Mouse (Mus musculus): ENCODE results near the gene Pgp.

Pgp gene

DNA sequence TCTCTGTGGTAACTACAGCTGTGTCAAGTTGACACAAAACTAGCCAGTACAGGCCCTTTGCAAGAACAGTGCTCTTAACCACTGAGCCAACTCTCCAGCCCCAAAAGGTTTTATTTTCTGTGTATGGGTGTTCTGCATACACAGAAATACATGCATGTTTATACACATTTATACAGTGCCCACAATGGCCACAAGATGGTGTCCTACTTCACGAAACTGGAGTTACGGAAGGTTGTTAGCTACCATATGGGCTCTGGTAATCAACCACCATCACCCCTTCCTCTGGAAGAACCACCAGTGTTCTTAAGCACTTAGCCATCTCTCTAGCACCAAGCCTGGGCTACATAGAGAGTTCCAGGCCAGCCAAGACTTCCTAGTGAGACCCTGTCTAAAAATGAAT is 8.6 kb upstream of the Pgp start:
- no peak for DNase-seq (ENCODE audit: low read depth)

DNA sequence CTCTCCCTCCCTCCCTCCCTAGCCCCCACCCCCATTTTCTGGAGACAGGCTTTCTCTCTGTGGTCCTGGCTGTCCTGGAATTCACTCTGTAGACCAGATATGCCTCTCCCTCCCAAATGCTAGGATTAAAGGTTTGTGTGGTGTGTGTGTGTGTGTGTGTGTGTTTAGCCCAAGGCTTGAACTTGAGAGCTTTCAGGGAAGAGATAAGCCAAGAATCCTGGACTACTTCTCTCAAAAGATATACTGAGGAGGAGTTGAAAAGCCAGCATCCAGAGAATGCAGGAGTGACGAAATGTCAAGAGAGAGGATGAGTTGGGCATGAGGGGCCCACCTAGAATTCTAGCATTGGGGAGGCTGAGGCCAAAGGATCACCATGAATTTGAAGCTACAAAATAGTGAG is 7.3 kb upstream of the Pgp start:
- no peak for DNase-seq (ENCODE audit: low read depth)

DNA sequence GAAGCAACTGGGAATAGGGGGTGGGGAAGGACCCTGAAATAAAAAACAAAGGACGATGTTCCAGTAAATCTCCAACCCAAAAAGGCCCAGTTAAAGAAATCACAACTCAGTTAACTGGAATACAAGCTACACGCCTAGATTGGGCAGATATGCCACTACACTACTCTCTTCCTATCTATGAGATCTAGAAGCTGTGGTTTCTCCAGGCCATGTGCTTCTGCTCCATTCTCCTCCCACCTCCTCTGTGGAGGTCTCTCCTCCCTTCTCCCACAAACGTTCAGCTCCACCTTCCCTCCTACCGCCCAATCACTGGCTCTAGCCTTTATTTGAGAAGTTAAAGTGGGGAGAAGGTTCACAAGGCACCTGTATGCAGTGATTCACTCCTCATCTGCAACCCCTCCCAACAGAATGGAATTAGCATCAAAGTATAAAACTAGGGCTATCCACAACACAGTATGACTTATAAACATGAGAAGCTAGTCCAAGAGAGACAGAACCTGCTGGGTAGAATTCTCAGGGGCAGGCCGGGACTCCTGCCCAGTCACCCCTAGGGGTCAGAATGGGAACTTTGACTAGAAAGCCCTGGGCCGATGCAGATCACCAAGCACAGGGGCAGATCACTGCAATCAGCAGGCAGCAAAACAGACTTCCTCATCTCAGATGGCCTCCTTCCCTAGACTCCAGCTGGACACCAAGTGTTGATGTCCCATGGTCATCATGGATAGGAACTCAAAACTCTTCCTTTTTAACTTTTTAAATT is 6.6 kb upstream of the Pgp start:
- DNase-seq (ENCODE audit: low read depth) = no peak

DNA sequence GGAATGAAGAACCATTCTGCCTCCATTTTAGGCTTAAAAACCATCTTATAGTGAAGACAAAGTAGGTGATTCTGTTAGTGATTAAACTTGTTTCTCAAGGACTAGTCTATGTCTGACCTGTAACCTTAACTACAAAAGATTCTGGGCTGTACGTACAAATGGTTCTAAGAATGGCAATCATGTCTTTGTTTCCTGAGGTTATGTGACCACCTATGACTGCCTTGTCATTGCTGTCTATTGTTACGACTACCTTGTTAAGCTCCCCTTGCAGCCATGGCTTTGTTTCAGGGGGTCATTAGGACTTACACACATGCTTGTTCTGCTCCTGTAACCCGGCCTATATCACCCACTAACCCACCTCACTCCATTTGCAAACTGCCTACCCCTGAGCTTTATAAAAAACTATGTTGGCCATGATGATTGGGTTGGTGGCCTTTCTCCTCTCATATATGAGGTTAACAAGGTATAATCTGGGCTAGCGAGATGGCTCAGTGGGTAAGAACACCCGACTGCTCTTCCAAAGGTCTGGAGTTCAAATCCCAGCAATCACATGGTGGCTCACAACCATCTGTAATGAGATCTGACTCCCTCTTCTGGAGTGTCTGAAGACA is 1.5 kb upstream of the Pgp start:
- no peak for DNase-seq (ENCODE audit: low read depth)

DNA sequence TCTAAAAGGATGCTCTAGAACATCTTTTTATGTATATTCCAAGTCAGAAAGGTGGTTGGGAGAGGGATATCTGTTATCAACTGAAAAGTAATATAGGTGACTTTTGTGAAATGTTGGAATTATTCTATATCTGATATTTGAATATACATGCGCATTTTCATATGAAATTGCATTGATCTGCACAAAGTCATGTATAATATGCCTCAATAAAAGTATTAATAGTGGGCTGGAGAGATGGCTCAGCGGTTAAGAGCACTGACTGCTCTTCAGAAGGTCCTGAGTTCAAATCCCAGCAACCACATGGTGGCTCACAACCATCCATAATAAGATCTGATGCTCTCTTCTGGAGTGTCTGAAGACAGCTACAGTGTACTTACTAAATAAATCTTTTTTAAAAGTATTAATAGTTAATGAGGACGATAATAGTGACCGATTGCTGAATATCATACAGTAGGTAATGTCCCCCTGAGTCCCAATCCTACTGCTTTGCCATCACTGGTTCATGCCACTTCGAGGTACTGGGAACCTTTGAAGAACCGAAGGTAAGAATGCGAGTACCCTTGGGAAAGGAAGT is 769 bp upstream of the Pgp start:
- no peak for DNase-seq (ENCODE audit: low read depth)

DNA sequence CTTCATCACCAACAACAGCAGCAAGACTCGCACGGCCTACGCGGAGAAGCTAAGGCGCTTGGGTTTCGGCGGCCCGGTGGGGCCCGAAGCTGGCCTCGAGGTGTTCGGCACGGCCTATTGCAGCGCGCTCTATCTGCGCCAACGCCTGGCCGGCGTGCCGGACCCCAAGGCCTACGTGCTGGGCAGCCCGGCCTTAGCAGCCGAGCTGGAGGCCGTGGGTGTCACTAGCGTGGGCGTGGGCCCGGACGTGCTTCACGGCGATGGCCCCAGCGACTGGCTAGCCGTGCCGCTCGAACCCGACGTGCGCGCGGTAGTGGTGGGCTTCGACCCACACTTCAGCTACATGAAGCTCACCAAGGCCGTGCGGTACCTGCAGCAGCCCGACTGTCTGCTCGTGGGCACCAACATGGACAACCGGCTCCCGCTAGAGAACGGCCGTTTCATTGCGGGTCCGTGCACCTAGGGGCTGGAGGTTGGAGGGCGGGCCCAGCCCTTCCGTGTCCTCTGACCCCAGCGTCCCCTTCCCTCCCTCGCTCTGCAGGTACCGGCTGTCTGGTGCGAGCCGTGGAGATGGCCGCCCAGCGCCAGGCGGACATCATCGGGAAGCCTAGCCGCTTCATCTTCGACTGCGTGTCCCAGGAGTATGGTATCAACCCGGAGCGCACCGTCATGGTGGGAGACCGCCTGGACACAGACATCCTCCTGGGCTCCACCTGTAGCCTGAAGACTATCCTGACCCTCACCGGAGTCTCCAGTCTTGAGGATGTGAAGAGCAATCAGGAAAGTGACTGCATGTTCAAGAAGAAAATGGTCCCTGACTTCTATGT is 722 bp downstream of the Pgp start:
- DNase-seq (ENCODE audit: low read depth) = no peak

DNA sequence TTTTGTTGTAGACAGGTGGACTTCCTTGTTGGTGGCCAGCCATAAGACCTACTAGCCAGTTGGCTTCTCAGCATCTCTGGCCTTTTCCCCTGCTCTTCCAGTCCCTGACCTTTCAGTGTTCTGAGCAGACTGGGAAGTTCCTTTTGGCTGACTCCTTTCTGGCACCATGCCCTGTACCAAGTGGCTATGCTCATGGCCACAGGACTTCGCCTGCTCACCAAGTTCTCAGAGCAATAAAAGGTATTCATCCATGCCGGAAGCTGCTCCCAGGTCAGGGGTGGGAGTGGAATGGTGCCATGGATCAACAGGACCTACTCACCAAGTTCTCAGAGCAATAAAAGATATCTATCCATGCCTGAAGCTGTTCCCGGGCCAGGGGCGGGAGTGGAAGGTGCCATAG is 2.3 kb downstream of the Pgp start:
- no peak for DNase-seq (ENCODE audit: low read depth)

DNA sequence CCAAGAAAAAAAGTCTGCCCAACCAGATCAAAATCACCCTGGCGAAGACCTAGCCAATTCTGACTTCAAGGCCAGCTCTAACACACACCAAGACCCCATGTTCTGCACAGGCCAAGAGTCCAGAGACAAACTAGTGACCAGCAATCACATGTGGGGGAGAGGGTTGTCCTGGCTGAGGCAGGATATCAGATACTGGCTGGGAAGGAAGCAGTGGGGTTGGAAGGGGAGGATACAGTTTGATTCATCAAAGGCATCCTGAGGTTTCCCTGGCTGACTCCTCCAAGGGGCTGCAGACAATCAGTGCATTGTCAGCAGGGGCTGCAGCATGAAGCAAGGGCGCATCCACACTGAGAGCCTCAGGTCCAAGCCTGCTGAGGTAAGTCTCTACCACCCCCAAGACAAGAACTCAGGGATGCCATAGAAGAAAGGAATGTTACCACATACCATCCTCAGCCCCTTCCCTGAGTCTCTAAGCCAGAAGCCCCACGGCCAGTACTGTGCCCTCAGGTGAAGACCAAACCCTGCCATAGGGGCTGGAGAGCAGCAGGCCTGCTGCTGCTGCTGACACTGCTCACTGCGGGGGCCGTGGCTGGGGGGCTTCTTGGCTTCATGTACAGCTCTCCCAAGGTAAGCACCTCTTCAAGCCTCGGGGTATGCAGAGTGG is 3.6 kb downstream of the Pgp start, which contains the start of gene Bricd5:
TSS of gene Bricd5 (plus strand) at position 273 of the 664 bp plus-strand sequence.
- no peak for DNase-seq (ENCODE audit: low read depth)

DNA sequence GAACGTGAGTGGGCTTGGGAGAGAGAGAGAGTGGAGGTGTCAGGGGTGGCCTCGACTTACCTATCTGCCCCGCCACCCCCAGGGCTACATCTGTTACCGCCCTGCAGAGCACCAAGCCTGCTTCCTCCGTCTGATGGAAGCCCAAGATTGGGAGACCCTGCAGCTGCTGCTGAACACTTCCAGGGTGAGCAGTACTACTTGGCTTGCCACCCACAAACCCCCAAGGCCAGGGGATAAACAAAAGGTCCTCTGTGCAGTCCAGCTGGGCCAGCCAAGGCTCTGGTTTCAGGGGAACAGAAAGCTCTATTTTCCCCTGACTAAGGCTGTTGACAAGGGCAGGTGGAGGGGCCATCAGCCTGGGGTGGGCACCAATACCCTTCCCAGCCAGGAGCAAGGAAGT is 4.4 kb downstream of the Pgp start:
- no peak for DNase-seq (ENCODE audit: low read depth)

DNA sequence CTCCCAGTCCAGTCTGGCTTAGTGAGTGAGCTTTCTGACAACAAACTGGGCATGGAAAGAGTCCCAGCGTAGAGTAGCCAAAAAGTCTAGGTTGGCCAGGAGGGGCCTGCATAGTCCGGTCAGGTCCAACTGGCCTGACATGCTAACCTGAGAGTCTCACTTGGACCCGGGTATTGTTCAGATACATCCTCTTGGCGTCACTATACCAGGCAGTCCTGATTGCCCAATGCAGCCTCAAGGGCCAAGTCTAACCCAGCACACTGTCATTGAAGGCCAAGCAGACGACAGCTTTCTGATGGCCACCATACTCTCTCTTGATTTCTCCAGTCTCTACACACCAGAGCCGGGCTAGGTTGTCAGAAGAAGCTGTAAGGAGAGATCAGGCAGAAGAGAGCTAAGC is 5.4 kb downstream of the Pgp start:
- DNase-seq (ENCODE audit: low read depth) = no peak

DNA sequence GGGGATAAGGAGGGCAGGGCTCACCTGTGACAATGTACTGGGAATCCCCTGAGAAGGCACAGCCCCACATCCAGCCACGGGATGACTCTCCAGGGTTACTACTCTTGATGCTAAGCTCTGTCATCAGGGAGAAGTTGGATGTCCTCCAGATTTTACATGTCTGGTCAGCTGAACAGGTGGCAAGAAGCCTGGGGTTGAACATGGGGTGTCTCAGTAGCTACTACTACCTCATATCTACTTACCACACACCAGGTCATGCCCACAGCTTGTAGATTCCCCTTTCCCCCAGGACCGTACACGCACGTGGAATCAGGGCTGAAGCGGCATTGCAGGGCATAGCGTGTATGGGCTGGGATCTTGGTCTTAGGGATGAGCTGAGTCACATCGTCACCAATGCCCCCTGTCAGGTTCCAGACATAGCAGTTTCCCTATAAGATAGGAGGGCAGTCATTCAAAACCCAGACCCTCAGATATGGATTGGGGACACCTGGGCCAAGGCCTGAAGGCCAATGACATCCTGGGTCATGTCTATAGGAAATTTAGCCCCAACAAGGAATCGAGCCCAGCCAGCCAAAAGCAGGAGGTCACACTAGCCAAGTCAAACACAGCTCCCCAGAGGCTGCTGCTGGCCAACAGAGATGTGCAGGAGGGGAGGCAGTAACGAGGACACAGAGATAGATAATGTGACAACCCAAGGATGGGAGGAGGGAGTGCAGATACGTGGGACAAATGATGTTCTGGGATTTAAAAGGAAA is 6.0 kb downstream of the Pgp start:
- DNase-seq (ENCODE audit: low read depth) = no peak

DNA sequence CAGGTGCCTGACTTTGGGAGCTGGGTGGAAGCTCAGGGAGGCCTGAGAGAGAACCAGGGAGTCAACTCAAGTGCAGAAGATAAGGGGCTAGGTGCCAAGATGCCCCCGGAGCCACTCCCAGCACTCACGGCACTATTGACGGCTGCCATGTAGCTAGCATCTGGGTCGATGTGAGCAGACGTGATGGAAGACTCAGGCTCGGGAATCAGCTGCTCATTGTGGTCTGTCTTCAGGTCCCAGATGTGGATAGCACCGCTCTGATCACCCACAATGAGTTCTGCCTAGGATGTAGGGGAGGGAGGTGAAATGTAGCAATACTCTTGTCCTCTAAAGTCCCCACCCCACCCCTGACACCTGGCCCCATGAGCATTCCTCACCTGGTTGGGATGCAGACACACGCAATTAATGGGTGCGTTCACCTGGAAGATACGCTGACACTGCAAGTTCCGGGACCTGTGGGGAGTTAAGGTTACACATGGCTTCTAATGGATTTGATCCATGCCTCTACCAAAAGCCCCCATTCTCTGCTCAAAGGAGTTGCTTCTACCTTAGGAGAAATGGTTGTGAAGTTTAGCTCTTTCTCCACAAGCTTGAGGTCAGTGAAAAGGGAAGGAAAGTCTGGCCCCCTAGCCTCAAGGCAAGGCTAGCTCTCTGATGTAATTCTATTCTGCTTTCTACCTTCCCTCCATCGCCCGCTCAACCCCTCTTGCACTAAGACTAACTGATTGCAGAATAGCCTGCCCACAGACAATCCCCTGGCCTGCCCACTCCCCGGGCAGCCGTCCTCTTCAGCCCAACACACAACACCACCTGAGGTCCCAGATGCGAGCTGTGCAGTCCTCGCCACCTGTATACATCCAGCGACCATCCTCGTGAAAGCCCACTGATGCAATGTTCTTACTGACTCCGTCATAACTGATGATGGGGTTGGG is 7.1 kb downstream of the Pgp start:
- DNase-seq (ENCODE audit: low read depth) = no peak

DNA sequence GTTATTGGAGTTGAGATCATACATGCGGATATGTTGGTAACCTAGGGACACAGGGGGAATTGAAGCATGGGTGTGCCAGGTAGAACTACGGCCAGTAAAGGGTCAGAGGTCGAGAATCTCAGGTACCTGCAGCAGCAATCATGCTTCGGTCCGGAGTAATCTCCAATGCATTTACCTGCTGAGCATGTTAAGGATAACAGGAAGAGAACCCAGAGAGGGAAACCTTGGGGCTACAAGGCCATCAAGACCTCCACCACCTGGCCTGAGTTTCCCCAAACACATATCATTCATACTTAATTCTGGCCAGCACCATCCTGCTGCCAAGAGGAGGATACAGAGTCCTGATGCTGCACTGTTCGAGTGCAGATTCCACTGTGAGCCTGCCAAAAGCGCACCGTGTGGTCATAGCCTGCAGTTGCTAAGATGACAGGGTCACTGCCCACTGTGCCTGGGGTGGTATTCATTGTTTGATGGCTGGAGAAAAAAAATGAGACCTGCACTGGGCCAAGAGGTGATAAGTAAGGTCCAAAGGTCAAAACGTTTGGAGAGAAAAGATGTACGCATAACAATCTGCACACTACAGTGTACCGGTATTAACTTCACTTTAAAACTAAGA is 7.9 kb downstream of the Pgp start:
- no peak for DNase-seq (ENCODE audit: low read depth)

DNA sequence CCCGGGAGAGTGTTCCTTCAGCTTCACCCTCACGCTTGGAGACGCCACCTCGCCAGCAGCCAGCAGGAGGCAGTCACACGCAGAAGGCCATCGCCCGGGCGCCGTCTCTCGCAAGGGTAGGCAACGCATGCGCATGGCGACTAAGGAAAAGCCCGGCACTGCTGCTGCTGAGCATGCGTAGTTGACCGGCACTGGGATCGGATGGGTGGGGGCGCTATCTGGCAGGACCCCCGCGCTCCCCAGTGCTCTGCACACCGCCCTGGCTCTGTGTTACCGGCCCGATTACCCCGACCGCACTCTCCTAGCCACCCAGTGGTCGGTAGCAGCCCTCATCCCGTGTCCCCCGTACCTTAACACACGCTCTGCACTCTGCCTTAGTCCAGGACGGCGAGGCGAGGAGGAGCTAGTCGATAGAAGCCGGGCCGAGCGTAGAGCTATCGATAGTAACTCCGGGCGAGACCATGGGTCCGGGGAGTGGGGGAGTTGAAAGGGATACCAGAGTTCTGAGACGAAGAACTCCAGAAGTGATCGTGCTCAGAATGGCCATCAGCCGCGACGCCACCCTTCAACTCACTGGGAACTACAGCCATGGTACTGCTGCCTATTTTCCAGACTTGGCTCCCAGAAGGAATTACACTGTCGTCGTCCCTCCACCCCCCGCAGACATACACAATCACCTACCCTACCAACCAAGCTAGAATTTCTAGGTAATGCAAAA is 8.6 kb downstream of the Pgp start, which contains the start of gene Mlst8:
TSS of gene Mlst8 (minus strand) at position 416 of the 718 bp plus-strand sequence.
- peak; percentile 85 for DNase-seq (ENCODE audit: low read depth)

DNA sequence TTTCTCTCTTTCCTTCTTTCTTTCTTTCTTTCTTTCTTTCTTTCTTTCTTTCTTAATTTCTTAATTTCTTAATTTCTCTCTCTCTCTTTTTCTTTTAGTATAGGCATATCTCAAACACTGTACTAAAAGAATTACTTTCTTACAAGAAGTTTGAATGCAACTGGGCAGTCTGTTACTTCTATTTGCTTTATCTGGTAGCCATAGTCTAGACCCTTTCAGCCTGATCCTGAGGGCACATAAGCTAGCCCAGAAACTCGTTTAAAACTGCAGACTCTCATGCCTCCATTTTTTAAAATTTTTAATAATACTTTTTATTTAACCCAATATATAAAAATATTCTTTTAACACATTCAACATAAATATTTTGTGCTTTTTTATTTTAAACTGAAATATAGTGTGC is 9.2 kb downstream of the Pgp start:
- no peak for DNase-seq (ENCODE audit: low read depth)

DNA sequence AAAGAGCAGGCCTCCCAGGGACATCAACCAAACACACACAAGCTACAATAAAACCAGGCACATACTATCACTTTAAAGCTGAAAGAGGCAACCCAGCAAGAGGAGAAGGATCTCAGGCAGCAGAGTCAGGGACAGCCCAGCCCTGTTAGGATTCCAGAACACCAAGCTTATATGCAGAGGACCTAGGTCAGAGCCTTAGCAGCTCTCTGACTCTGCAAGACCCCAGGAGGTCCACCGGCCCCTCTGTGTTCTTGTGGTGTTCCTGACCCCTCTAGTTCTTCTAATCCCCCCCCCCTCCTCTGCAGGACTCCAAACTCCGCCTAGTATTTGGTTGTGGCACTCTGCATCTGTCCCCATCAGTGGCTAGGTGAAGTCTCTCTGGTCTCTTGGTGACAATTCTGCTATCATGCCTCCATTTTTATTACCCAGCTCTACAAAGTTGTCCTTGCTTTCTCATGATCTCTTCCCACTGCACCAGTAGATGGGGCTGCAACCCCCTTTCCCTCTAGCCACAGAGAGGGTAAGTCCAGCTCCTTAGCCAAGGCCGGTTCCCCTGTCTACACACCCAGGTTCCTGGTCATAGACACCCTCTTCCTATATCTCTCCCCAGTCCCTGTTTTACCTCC is 10.1 kb downstream of the Pgp start:
- DNase-seq (ENCODE audit: low read depth) = no peak

DNA sequence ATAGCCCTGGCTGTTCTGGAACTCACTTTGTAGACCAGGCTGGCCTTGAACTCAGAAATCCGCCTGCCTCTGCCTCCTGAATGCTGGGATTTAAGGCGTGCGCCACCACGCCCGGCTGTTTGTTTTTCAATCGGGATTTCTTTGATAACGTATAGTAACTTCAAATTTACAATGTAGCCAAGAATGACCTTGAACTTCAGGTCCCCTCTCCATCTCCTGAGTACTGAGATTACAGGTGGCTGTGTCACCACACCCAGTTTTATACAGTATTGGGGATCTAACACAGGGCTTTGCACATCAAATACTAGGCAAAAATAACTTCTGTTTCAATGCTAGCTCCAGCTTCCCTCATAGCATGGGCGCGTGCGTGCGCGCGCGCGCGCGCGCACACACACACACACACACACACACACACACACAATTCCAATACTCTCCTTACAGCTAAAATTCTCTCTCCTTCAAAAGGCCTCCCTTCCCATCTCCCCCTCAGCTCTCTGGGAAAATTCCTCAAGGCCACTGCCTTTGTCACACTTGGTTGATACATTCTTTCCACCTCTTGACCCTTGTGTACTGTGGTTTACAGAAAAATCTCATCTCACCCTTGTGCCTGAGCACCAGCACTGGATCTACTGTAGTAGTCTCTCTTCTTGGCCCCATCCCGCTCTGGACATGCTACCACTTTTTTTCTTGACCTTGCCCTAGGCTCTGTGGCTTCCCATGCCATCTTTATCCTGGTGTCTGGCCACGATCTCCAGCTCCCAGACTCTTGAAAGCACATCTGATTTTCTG is 11.0 kb downstream of the Pgp start:
- no peak for DNase-seq (ENCODE audit: low read depth)

DNA sequence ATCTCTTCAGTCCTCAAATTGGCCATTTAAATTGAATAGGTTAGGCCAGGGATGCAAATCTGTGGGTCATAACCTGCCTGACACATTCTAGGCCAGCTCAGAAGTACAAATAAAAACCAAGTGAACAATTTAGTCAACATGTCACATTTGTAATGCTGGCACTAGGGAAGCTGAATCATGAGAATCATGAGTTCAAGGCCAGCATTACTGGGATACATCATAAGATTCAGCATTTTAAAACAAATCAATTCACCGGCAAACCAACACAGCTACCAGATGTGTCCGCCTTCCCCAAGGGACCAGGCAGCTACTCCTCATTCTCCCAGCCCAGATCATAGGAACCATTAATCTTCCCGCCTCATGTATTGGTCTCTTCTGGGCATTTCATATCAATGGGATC is 13.3 kb downstream of the Pgp start:
- no peak for DNase-seq (ENCODE audit: low read depth)

Data from fibroblast of lung, adult 2 months (primary cell).